In genomic region chr9:24501618-24502017, GRCm38 (mm10) we compare ENCODE assay signal across 8 mouse cellular contexts. TPM values are rescaled to one million over a fixed set of nuclear protein-coding genes. Genes with fewer than 3 reads are reported as not detected.
A peak's percentile ranks its signal among the peaks of the same experiment; 100 is the strongest.
DNase-seq lines count a peak whose midpoint lies in the region; ATAC-seq and TF ChIP-seq lines count a peak whose summit lies in the region.

No protein-coding gene starts in this region.

- H3K4me3 ChIP-seq in heart, embryonic 12.5 days: peak overlapping the region; percentile 90
- peak overlapping the region in 1 of 3 experiments; percentile 73 for H3K4me3 ChIP-seq in CH12.LX (replicated peaks in 1 of 3; ENCODE audit: low read depth in 2 of 3, low read length in 2 of 3, poor library complexity in 1 of 3)
- H3K4me3 ChIP-seq in forebrain, embryonic 11.5 days (ENCODE audit: low read depth, low read length): peak overlapping the region; percentile 73
- peak overlapping the region; percentile 86 for H3K4me3 ChIP-seq in liver, embryonic 13.5 days (replicated peaks)

- H3K79me2 ChIP-seq in CH12.LX (replicated peaks; ENCODE audit: control insufficient read depth, extremely low read depth, insufficient read depth, poor library complexity, severe bottlenecking): peaks cover 6% of the 10 kb centered on the region; the same call in 1 of the 2 replicates

- H3K4me1 ChIP-seq in heart, embryonic 12.5 days (replicated peaks): peaks cover 17% of the 10 kb centered on the region
- H3K4me1 ChIP-seq in CH12.LX (ENCODE audit: control insufficient read depth in 1 of 2, insufficient read depth in 2 of 2): peaks cover 4 to 62% of the 10 kb centered on the region in 2 experiments
- peaks cover 8% of the 10 kb centered on the region; the same call in 1 of the 2 replicates for H3K4me1 ChIP-seq in forebrain, embryonic 11.5 days (replicated peaks; ENCODE audit: control insufficient read depth, insufficient read depth, low read length)
- peaks cover 68% of the 10 kb centered on the region for H3K4me1 ChIP-seq in liver, embryonic 13.5 days (replicated peaks)

- H3K9me3 ChIP-seq in heart, embryonic 12.5 days (replicated peaks): no peaks in the 10 kb centered on the region
- H3K9me3 ChIP-seq in CH12.LX (replicated peaks; ENCODE audit: low read length): peaks cover 4% of the 10 kb centered on the region
- H3K9me3 ChIP-seq in forebrain, embryonic 11.5 days (ENCODE audit: control insufficient read depth, low read length): no peaks in the 10 kb centered on the region
- H3K9me3 ChIP-seq in liver, embryonic 13.5 days (replicated peaks): no peaks in the 10 kb centered on the region

- no peak for TF ChIP-seq EP300 in CH12.LX (IDR thresholded peaks at IDR 0.05; ENCODE audit: low read length)

- in situ Hi-C loops in CH12.LX (cut with MboI; ENCODE audit: low pct_ligation_motif_present, low pct_unique_long_range_greater_than_20kb, low sequenced_read_pairs): no loop called here

- intact Hi-C loops in heart, postnatal 36 days (cut with DNase I): no loop called here

- no peak for TF ChIP-seq POLR2A in CH12.LX (IDR thresholded peaks at IDR 0.05; ENCODE audit: low read depth, low read length)

- no peak for DNase-seq in heart, postnatal 36 days
- DNase-seq in CH12.LX (ENCODE audit: extremely low read depth): peak; percentile 39
- no peak for DNase-seq in forebrain, embryonic 11.5 days (ENCODE audit: low spot score)
- DNase-seq in liver, embryonic 13.5 days: no peak
- no peak for DNase-seq in urinary bladder, postnatal 36 days (ENCODE audit: low spot score in 2 of 2)
- no peak for DNase-seq in spleen, postnatal 4 days (ENCODE audit: low spot score in 2 of 2)
- no peak for DNase-seq in layer of hippocampus, adult 18-20 months (ENCODE audit: low spot score in 2 of 2)

- 38% methylated on average over 2 of the region's 2 CpGs for WGBS in heart, embryonic 12.5 days
- 44% methylated on average over 2 of the region's 2 CpGs for WGBS in forebrain, embryonic 11.5 days
- WGBS in liver, embryonic 13.5 days (ENCODE audit: insufficient replicate concordance): 30% methylated on average over 2 of the region's 2 CpGs

- peak overlapping the region; percentile 77 for H3K4me2 ChIP-seq in heart, embryonic 12.5 days
- H3K4me2 ChIP-seq in CH12.LX (ENCODE audit: insufficient read depth, low read depth, poor library complexity, severe bottlenecking): peak overlapping the region; percentile 93
- H3K4me2 ChIP-seq in forebrain, embryonic 11.5 days (ENCODE audit: low read depth, low read length, severe bottlenecking): peak overlapping the region; percentile 77
- H3K4me2 ChIP-seq in liver, embryonic 13.5 days: peak overlapping the region; percentile 69

- peak; percentile 66 for TF ChIP-seq RAD21 in CH12.LX (IDR thresholded peaks at IDR 0.05; ENCODE audit: low read depth, low read length)

- ATAC-seq in heart, embryonic 12.5 days (ENCODE audit: insufficient number of reproducible peaks, low FRiP score): no peak
- no peak for ATAC-seq in forebrain, embryonic 11.5 days (replicated peaks; ENCODE audit: low FRiP score)
- no peak for ATAC-seq in liver, embryonic 13.5 days (ENCODE audit: low read depth)

- dilution Hi-C loops in CH12.LX (cut with MboI; ENCODE audit: extremely low pct_ligation_motif_present, extremely low pct_unique_long_range_greater_than_20kb, low sequenced_read_pairs): no loop called here

- peak in 1 of 2 experiments; percentile 60; a peak in 2 of 4 replicates for TF ChIP-seq CTCF in CH12.LX (conservative IDR thresholded peaks at IDR 0.05 in 1 of 2, IDR thresholded peaks at IDR 0.05 in 1 of 2; ENCODE audit: low read depth in 2 of 2, low read length in 2 of 2)

- H3K36me3 ChIP-seq in heart, embryonic 12.5 days: no peaks in the 10 kb centered on the region
- H3K36me3 ChIP-seq in CH12.LX (replicated peaks in 1 of 2; ENCODE audit: control insufficient read depth in 1 of 2, insufficient read depth in 1 of 2, low read length in 1 of 2): peaks cover 0 to 22% of the 10 kb centered on the region in 2 experiments
- no peaks in the 10 kb centered on the region for H3K36me3 ChIP-seq in forebrain, embryonic 11.5 days (ENCODE audit: control insufficient read depth, insufficient read depth, low read length)
- peaks cover 18% of the 10 kb centered on the region for H3K36me3 ChIP-seq in liver, embryonic 13.5 days

- H3K27me3 ChIP-seq in heart, embryonic 12.5 days (replicated peaks): no peaks in the 10 kb centered on the region
- H3K27me3 ChIP-seq in CH12.LX (replicated peaks): no peaks in the 10 kb centered on the region
- H3K27me3 ChIP-seq in forebrain, embryonic 11.5 days (ENCODE audit: control insufficient read depth, insufficient read depth, low read length): no peaks in the 10 kb centered on the region
- no peaks in the 10 kb centered on the region for H3K27me3 ChIP-seq in liver, embryonic 13.5 days

- no peak overlapping the region for H3K27ac ChIP-seq in heart, embryonic 12.5 days (ENCODE audit: poor library complexity, severe bottlenecking)
- no peak overlapping the region for H3K27ac ChIP-seq in CH12.LX (ENCODE audit: insufficient read depth, low read depth)
- no peak overlapping the region for H3K27ac ChIP-seq in forebrain, embryonic 11.5 days (ENCODE audit: low read depth, low read length)
- peak overlapping the region; percentile 91 for H3K27ac ChIP-seq in liver, embryonic 13.5 days

- H3K9ac ChIP-seq in heart, embryonic 12.5 days: peak overlapping the region; percentile 83; the same call in 1 of the 2 replicates
- H3K9ac ChIP-seq in CH12.LX (ENCODE audit: insufficient read depth, low read depth): peak overlapping the region; percentile 65; the same call in 1 of the 2 replicates
- peak overlapping the region; percentile 79 for H3K9ac ChIP-seq in forebrain, embryonic 11.5 days (ENCODE audit: low read length)
- H3K9ac ChIP-seq in liver, embryonic 13.5 days: peak overlapping the region; percentile 93

TF ChIP-seq in CH12.LX, 34 proteins besides CTCF, POLR2A, EP300 and RAD21:
- TF ChIP-seq NRF1 (IDR thresholded peaks at IDR 0.05; ENCODE audit: low read depth, low read length): no peak
- no peak for TF ChIP-seq USF2 (conservative IDR thresholded peaks at IDR 0.05; ENCODE audit: low read depth, low read length)
- peak; percentile 47 for TF ChIP-seq SMC3 (IDR thresholded peaks at IDR 0.05; ENCODE audit: low read depth, low read length)
- TF ChIP-seq ETS1 (conservative IDR thresholded peaks at IDR 0.05; ENCODE audit: low read depth, low read length): no peak

RNA-seq across cellular contexts. Expression of gene Dpy19l1, which starts 1.3 kb away (rescaled TPM):
- 14.6 and 15.8 TPM in 2 replicates for polyA plus RNA-seq in heart, embryonic 12.5 days (2016; fragmentation: Nextera tagmentation; extraction: Ambion mirVana)
- 1 to 10 TPM; 8.3 to 9.0 TPM for total RNA-seq in heart, postnatal 36 days (2021)
- total RNA-seq in CH12.LX (2012; rRNA removed) (21.2 and 27.4 TPM in 2 replicates), CH12.LX (2014; rRNA removed) (44.1 and 48.2 TPM in 2 replicates)
- polyA plus RNA-seq in CH12.LX (2012; ENCODE audit: insufficient read length, low read depth): 23.4 and 26.3 TPM in 2 replicates
- polyA plus RNA-seq in forebrain, embryonic 11.5 days (2014; fragmentation: Nextera tagmentation; extraction: Ambion mirVana): 21.5 and 24.2 TPM in 2 replicates
- polyA plus RNA-seq in liver, embryonic 13.5 days (2015; fragmentation: Nextera tagmentation; extraction: Ambion mirVana): 12.9 and 13.0 TPM in 2 replicates
- total RNA-seq in layer of hippocampus, adult 18-20 months (2021): 10 to 100 TPM; 42.3 to 45.7 TPM
